Mouse (Mus musculus): ENCODE measurements around the gene Uba7. TPM values are rescaled to one million over a fixed set of nuclear protein-coding genes. Genes with fewer than 3 reads are reported as not detected.

Gene Uba7
- total and polyA plus RNA-seq, 2 experiments from 2014 or later = 18.0 to 55.6 TPM

DNA sequence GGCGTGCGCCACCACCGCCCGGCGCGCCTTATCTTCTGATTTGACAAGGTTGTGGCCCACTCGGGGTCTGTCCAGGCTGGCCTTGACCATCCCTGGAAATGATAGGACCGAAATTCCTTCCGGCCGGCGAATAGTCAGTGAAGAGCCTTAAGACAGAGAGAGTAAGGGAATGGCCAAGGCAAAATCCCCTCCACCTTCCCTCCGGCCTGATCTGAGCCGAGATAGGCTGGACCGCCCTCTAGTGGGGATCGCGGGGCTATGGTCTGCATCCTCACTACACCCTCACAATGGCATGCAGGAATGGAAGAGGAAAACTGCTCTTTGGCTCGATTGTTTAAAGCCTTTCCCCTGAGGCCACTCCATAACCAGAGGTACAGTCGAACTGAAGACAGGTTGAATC is 11.1 kb downstream of the Uba7 start:
- TF ChIP-seq EP300 (IDR thresholded peaks at IDR 0.05; ENCODE audit: low read depth) = no peak
- TF ChIP-seq CTCF (IDR thresholded peaks at IDR 0.05; ENCODE audit: low read depth) = peak; percentile 84
- DNase-seq (ENCODE audit: low spot score) (peak; percentile 70), ATAC-seq (ENCODE audit: insufficient read depth, low read depth) (peak; percentile 22)
- Histone ChIP-seq H3K36me3 (replicated peaks; ENCODE audit: control insufficient read depth, insufficient read depth, low read length) (no peaks in the 10 kb centered on the region), H3K9ac (replicated peaks; ENCODE audit: low read depth, low read length) (no peak overlapping the region; the same call in 1 of the 2 replicates), H3K27me3 (ENCODE audit: control insufficient read depth, insufficient read depth, low read length) (no peaks in the 10 kb centered on the region), H3K4me3 (ENCODE audit: low read depth, low read length) (peak overlapping the region; percentile 80), H3K4me2 (ENCODE audit: low read depth, low read length) (peak overlapping the region; percentile 84), H3K9me3 (replicated peaks; ENCODE audit: control insufficient read depth, low read length) (no peaks in the 10 kb centered on the region), H3K4me1 (ENCODE audit: control insufficient read depth, insufficient read depth) (peaks cover 26% of the 10 kb centered on the region), H3K27ac (ENCODE audit: low read depth) (peak overlapping the region; percentile 98; the same call in 1 of the 2 replicates)
- 3% methylated on average over 18 of the region's 18 CpGs for WGBS

DNA sequence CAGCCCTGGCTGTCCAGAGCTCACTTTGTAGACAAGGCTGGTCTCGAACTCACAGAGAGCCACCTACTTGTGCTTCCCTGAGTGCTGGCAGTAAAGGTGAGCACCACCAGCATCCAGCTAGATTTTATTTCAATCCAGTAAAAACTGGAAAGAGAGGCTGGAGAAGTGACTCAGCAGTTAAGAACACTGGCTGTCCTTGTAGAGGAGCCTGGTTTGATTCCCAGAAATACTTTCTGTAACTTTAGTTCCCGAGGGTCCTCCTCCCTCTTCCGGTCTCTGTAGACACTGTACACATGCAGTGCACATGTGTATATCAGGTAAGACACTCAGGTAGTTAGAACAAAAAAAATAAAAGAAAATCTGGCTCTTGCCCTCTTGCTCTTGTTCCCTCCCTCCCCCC is 12.6 kb downstream of the Uba7 start:
- no peak overlapping the region for H3K27ac ChIP-seq (ENCODE audit: low read depth)
- peaks cover 12% of the 10 kb centered on the region for H3K4me1 ChIP-seq (ENCODE audit: control insufficient read depth, insufficient read depth)
- H3K36me3 ChIP-seq (replicated peaks; ENCODE audit: control insufficient read depth, insufficient read depth, low read length) = no peaks in the 10 kb centered on the region
- H3K9ac ChIP-seq (replicated peaks; ENCODE audit: low read depth, low read length) = no peak overlapping the region
- 61% methylated on average over 3 of the region's 3 CpGs for WGBS
- TF ChIP-seq EP300 (IDR thresholded peaks at IDR 0.05; ENCODE audit: low read depth) = no peak
- no peak for TF ChIP-seq CTCF (IDR thresholded peaks at IDR 0.05; ENCODE audit: low read depth)
- H3K27me3 ChIP-seq (ENCODE audit: control insufficient read depth, insufficient read depth, low read length) = no peaks in the 10 kb centered on the region
- no peak overlapping the region for H3K4me2 ChIP-seq (ENCODE audit: low read depth, low read length)
- DNase-seq (ENCODE audit: low spot score) (no peak), ATAC-seq (ENCODE audit: insufficient read depth, low read depth) (no peak)
- H3K4me3 ChIP-seq (ENCODE audit: low read depth, low read length) = no peak overlapping the region
- H3K9me3 ChIP-seq (replicated peaks; ENCODE audit: control insufficient read depth, low read length) = no peaks in the 10 kb centered on the region

DNA sequence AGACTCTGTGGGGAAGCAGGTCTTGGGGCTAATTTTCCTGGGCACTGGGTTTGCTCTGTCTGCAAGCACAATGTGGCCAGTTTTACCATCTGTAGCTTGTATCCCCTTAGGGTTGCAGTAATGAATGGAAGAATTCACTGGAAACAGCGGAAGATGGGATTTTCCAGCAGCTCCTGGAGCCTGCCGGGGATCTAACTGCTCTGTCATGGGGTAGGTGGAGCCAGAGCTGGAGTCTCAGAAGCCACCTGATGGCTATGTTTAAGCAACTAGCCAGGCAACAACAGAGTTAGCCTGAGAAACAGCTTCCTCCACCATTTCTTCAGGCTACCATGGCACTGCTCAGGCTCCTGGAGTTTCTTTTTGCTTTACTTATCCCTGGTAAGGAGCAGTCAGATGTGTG is 16.9 kb downstream of the Uba7 start, which contains the start of gene Cdhr4:
Gene Cdhr4 (plus strand): TSS at position 301 of the 400 bp plus-strand sequence.
- no peaks in the 10 kb centered on the region for H3K27me3 ChIP-seq (ENCODE audit: control insufficient read depth, insufficient read depth, low read length)
- H3K27ac ChIP-seq (ENCODE audit: low read depth) = no peak within 1 kb of the TSS
- no peak for DNase-seq (ENCODE audit: low spot score)
- no peak within 1 kb of the TSS for H3K4me3 ChIP-seq (ENCODE audit: low read depth, low read length)
- TF ChIP-seq CTCF (IDR thresholded peaks at IDR 0.05; ENCODE audit: low read depth) = no peak
- no peak for TF ChIP-seq EP300 (IDR thresholded peaks at IDR 0.05; ENCODE audit: low read depth)
- no peaks in the 10 kb centered on the region for H3K9me3 ChIP-seq (replicated peaks; ENCODE audit: control insufficient read depth, low read length)
- no peaks in the 10 kb centered on the region for H3K4me1 ChIP-seq (ENCODE audit: control insufficient read depth, insufficient read depth)
- 64% methylated on average over 2 of the region's 2 CpGs for WGBS
- H3K9ac ChIP-seq (replicated peaks; ENCODE audit: low read depth, low read length) = no peak within 1 kb of the TSS
- ATAC-seq (ENCODE audit: insufficient read depth, low read depth) = no peak
- H3K4me2 ChIP-seq (ENCODE audit: low read depth, low read length) = no peak within 1 kb of the TSS
- no peaks in the 10 kb centered on the region for H3K36me3 ChIP-seq (replicated peaks; ENCODE audit: control insufficient read depth, insufficient read depth, low read length)

DNA sequence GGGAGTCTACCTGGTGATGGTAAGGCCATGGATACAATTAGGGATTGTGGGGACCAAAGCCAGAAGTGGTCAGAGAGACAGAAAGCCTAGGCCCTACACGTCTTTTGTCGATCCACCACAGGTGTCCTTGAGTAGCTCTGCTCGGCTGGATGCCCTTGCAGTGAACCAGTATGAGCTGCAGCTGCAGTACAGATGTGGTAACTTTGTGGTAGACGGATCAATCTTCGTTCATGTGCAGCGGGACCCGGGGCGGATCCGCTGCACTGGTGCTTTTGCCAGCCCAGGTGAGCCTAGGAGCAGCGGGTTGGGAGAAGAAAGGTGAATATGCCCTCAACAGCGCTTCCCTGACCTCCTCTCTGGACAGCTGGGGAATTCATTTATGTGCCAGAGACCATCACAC is 17.7 kb downstream of the Uba7 start:
- TF ChIP-seq CTCF (IDR thresholded peaks at IDR 0.05; ENCODE audit: low read depth) (no peak), EP300 (IDR thresholded peaks at IDR 0.05; ENCODE audit: low read depth) (no peak)
- H3K36me3 ChIP-seq (replicated peaks; ENCODE audit: control insufficient read depth, insufficient read depth, low read length) = no peaks in the 10 kb centered on the region
- H3K4me3 ChIP-seq (ENCODE audit: low read depth, low read length) = no peak overlapping the region
- 89% methylated on average over 11 of the region's 11 CpGs for WGBS
- H3K9ac ChIP-seq (replicated peaks; ENCODE audit: low read depth, low read length) = no peak overlapping the region
- H3K9me3 ChIP-seq (replicated peaks; ENCODE audit: control insufficient read depth, low read length) = no peaks in the 10 kb centered on the region
- ATAC-seq (ENCODE audit: insufficient read depth, low read depth) (no peak), DNase-seq (ENCODE audit: low spot score) (no peak)
- H3K4me2 ChIP-seq (ENCODE audit: low read depth, low read length) = no peak overlapping the region
- H3K4me1 ChIP-seq (ENCODE audit: control insufficient read depth, insufficient read depth) = no peaks in the 10 kb centered on the region
- no peaks in the 10 kb centered on the region for H3K27me3 ChIP-seq (ENCODE audit: control insufficient read depth, insufficient read depth, low read length)
- no peak overlapping the region for H3K27ac ChIP-seq (ENCODE audit: low read depth)

DNA sequence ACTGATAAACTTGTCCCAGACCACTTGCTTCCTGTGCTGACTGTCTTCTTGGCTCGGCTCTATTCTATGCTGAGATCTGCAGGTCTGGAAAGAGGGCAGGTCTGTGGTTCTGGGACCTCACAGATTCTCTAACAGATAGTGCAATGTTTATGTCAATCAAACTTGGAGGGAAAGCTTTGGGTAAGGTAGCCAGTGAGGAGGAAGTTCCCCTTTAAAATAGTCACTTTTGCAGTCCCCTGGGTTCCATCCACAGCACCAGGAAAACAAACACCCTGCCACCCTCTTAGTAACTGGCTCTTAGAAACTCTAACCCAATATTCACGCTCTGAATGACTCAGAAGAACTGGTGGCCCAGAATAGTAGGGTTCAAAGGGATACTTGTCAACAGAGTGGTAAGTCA is 19.2 kb downstream of the Uba7 start:
- no peak for DNase-seq (ENCODE audit: low spot score)
- Histone ChIP-seq H3K4me2 (ENCODE audit: low read depth, low read length) (no peak overlapping the region), H3K4me3 (ENCODE audit: low read depth, low read length) (no peak overlapping the region), H3K27me3 (ENCODE audit: control insufficient read depth, insufficient read depth, low read length) (no peaks in the 10 kb centered on the region), H3K9me3 (replicated peaks; ENCODE audit: control insufficient read depth, low read length) (no peaks in the 10 kb centered on the region), H3K4me1 (ENCODE audit: control insufficient read depth, insufficient read depth) (no peaks in the 10 kb centered on the region), H3K9ac (replicated peaks; ENCODE audit: low read depth, low read length) (no peak overlapping the region), H3K36me3 (replicated peaks; ENCODE audit: control insufficient read depth, insufficient read depth, low read length) (no peaks in the 10 kb centered on the region), H3K27ac (ENCODE audit: low read depth) (peak overlapping the region; percentile 38; the same call in 1 of the 2 replicates)
- TF ChIP-seq EP300 (IDR thresholded peaks at IDR 0.05; ENCODE audit: low read depth) (no peak), CTCF (IDR thresholded peaks at IDR 0.05; ENCODE audit: low read depth) (no peak)
- WGBS = 27% methylated on average over 2 of the region's 2 CpGs
- no peak for ATAC-seq (ENCODE audit: insufficient read depth, low read depth)

DNA sequence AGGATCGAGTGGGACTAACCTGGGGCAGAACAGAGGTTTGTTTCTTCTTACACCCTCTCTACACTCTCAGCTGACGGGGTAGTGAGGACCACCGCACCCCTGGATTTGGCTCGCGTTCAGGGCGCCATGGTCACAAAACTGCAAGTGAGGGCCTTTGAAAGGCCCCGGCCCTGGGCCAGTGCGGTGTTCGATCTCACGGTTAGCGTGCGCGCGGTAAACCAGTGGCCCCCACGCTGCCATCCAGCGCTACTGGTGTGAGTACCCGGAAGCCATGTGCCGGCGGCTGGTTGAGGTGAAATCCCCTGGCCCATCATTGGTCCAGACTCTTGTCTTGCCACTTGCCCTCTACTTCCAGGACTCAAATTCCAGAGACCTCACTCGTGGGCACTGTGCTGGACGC is 20.2 kb downstream of the Uba7 start:
- no peak for ATAC-seq (ENCODE audit: insufficient read depth, low read depth)
- Histone ChIP-seq H3K4me2 (ENCODE audit: low read depth, low read length) (no peak overlapping the region), H3K27me3 (ENCODE audit: control insufficient read depth, insufficient read depth, low read length) (no peaks in the 10 kb centered on the region), H3K27ac (ENCODE audit: low read depth) (no peak overlapping the region), H3K4me1 (ENCODE audit: control insufficient read depth, insufficient read depth) (no peaks in the 10 kb centered on the region), H3K36me3 (replicated peaks; ENCODE audit: control insufficient read depth, insufficient read depth, low read length) (no peaks in the 10 kb centered on the region), H3K9me3 (replicated peaks; ENCODE audit: control insufficient read depth, low read length) (no peaks in the 10 kb centered on the region), H3K9ac (replicated peaks; ENCODE audit: low read depth, low read length) (no peak overlapping the region), H3K4me3 (ENCODE audit: low read depth, low read length) (no peak overlapping the region)
- no peak for DNase-seq (ENCODE audit: low spot score)
- WGBS = 92% methylated on average over 21 of the region's 21 CpGs
- no peak for TF ChIP-seq CTCF (IDR thresholded peaks at IDR 0.05; ENCODE audit: low read depth)
- no peak for TF ChIP-seq EP300 (IDR thresholded peaks at IDR 0.05; ENCODE audit: low read depth)
